Mouse (Mus musculus): ENCODE measurements at regions not wholly inside any gene's neighbourhood (a gene's known extent, or its start where the extent isn't known, plus 50 kb on each side); places are given as distances from the start of the nearest gene placed in this dataset.

DNA sequence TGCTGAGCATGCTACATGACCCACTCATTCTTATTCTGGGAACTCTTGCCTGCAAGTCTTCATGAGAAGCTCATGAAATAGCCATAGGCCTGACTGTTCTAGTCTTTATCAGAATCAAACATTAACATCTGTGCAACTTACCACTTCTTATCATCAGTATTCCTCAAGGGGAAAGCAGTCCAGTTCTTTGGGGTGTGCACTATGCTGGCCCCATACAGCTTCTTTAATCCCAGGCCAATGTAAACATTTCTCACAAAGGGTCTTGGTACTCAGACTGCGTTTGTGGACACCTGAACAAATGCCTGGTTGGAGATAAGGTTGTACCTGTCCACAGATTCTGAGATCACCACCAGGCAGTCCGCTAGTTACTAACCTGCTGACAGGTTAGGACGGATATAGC is 51.3 kb downstream of the 3110018I06Rik start:
- DNase-seq: no peak

DNA sequence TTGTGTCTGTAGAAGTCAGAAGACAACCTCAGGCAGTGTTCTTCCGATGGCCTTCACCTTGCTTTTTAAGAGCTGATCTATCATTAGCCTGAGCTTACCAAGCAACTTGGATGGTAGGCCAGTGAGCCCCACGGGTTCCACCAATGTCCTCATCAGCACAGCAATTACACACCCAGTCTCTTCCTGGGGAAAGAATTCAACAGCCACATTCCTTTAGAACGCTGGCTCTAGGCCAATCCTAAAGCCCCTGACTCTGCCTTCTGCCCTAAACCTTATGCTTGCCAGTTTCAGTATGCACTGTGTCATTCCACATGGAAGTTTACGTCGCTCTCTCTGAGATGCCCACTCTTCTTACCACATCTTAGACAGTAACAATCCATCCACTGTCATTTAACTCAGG is 52.8 kb downstream of the 3110018I06Rik start:
- no peak for DNase-seq

DNA sequence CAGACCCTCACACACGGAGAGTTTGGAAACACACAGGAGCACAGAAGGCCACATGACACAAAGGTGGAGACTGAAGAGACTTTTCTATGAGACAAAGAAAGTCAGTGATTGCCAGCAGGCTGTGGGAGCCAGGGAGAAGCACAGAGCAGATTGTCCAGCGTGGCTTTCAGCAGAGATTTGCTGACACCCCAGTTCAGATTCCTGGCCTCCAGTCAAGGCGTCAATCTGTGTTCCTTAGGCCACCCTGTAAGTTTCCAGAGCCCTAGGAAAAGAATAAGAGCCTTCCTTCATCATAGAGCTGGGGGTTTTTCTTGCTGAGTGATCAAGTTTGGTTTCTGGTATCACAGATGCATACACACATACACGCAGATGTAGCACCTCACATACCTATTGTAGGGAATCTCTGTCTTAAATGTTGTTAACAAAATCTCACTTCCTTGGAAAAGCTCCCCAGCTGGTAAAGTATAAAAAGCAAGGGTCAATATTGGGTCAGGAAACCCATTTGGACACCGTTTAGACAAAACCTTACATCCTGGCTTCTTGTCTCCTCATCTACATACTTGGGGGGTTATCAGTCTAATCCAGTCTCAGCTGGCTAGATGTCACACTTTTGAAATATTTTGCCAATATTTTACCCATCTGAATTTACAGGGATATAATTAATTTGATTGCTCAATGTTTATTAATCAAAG is 58.9 kb downstream of the 3110018I06Rik start:
- DNase-seq: no peak

DNA sequence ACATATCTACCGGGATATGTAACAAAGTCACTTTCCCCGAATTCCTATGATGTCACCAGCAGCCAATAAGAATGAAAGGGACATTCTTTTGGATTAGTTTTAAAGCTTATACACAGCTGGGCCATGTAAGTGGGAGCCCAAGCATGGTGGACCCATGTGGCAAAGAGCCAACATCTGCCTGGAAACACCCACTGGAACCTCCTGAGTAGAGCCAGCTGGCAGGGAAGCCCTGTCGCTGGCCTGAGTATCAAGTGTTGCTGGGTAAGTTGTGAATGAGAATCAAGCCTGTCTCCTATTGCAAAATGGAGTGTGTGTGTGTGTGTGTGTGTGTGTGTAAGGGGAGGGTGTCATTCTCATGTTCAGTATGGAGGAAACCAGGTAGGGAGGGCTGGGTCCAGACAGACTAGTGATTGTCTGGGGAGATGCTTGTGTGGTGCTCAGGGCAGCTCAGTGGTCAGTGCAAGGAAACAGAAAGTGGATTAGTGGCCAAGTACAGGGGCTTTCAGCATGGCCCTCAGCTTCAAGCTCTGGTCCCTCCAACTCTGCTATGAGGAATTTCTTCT is 59.5 kb downstream of the 3110018I06Rik start:
- DNase-seq: peak in 1 of 2 experiments; percentile 13

DNA sequence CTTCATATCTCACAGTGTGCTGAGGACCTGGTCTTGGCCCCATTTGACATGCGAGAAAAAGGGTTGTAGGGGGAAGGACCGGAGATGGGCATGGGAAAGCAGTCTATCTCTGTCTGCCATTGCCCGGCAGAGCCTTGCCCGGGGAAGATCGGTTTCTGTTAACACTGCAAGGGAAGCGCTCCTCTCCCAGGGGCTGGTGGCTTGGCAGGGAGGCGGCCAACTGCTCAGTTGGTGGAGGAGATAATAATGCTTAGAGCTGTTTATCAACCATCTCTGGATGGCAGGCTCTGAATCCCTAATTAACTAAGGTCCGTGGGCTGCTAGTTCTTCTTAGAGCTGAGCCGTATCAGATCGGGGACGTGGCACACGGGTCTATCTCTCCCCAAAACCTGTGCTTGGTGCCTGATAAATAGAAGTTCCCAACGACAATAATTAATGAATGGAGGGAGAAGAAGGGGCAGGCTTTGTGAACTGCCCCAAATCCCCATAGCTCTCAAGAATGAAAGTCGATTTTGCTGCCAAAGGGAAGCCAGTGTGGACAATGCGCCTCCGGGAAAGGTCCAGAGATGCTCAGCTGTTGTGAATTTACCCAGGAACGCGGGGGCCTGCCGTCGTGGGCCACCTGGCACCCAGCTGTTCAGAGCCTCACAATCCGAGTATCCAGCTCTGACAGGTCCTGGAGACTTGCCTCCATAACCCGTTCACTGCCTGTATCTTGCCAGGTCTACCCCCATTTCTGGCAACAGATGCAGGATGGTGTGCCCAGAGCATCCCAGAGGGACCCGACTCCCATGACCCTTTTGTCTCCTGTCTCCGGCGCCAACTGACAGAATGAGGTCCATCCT is 61.2 kb downstream of the 3110018I06Rik start:
- no peak for DNase-seq

DNA sequence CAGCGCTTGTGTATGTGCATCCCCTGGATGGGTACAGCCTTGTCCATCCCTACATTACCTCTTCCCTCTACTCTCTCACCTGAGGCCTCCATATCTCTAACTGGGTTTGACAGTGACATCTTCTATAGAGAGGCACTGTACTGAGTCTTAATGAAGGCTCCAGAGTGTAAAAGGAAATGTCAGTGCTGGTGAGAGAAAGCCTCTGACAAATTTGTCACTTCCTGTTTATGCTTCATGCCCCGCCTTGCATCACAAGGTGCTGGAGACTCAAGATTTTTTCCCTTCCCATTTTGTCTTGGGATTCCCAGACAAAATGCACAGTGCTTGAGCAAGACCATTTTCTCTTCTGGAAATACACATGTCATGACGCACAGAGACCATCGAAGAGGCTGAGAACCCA is 70.8 kb downstream of the 3110018I06Rik start:
- DNase-seq: no peak

DNA sequence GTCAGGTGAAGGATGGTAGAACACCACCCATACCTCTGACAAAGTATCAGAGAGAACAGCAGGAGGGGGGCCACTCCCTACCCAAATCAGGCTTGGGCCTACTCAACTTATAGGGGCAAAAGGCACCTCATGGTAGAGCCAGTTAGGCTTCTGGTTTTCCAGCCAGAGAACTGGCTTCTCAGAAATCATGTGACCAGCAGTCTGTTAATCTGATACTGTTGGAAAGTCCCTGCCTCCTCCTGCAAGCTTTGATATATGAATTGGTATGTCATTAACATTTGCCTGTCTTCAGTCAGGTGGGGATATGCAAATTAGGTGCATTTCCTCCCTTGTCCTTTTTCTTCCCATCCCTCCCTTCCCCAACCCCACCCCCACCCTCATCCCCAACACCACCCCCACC is 71.7 kb downstream of the 3110018I06Rik start:
- DNase-seq: no peak

DNA sequence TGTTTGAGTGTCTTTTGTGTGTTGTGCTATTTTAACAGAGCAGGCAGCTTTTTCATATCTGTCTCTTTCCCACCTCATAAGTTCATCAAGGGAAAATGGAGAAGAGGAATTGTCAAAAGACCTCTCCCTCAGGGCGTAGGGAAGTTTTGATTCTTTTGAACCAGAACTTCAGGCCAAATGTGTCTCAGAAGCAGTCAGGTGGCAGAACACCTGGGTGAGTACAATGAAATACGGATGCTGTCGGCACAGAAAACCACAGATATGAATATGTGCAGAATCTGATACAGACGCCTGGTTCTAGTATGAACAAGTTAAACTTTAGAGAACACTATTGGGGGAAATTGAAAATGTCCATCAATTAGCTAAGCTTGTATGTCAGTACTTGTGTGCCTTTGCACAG is 84.2 kb downstream of the 3110018I06Rik start:
- DNase-seq: no peak

DNA sequence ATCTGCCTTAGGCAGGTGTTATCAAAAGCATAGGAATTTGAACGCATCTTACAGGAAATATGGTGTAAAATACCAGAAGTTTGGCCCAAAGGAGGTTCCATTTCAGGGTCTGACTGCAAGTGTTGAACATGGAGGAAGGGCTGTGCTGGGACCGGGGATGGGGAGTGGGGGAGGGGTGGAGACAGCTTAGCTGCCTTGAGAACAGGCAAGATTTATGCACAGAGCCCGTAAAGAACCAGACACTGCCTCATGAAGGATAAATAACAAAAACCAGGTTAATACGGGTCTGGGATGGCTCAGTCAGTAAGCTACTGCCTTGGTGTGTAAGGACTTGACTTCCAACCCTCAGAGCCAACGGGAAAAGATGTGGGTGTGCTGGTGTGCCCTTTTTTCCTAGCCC is 91.1 kb downstream of the 3110018I06Rik start:
- no peak for DNase-seq

DNA sequence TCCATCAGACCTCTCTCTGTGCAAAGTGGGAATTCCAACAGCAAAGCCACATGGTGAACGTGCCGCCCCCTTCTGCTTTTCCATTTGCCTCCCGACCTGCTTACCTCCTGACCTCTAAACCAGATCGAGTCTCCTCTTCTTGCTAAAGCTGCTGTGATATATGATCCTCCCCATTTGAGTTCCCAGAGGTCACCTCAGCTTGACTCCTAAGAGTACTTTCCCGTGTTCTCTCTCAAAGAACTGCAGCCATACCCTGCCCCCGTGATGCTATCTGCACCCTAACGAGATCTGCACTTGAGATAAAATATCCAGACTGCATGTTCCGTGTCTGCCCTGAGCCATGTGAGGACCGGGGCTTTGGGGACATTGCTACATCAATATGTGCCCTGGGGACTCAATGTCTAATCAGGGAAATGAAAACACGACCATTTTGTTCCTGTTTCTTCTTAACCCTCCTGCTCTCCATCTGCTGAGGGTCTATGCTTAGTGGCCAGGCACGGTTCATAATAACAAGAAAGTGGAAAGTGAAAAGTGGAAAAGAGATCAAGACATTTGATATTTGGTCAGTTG is 94.8 kb downstream of the 3110018I06Rik start:
- DNase-seq: no peak

DNA sequence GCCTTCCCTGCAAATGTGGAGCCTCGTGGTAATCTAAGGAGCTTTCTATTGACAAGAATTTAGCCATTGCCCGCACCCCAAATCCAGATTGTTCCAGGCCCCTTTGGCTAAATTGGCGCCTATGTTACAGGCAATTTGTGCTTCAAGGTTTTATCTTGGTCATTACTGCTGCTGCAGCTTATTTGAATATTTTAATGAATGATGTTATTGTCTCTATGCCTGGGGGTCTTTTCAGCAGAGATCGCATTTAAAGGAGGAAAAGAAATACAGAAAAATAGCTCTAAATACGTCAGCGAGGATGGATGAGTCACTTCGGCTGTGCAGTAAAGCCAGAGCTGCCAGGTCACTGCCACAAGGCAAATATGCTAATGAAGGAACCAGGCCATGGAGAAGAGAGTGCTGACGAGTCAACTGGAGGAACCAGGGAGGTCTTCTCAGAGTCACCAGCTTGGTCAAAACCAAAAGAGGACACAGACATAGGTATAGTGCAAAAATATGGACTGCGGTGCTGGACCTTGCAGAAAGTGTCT is 97.3 kb downstream of the 3110018I06Rik start:
- no peak for DNase-seq

DNA sequence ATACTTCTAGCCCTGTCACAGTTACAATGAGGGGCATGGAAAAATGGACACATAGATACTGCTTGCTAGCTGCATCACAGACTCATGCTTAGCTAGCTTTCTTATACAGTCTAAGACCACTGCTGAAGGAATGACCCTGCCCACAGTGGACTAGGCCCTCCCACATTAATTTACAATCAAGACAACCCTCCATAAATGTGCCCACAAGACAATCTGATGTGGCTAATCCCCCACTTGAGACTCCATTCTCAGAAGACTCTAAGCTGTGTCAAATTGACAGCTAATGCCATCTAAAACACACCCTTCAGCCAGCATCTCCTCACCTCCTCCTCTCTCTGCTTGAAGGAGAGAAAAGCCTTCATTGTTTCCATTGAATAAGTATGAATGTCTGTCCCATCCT is 107.8 kb downstream of the 3110018I06Rik start:
- no peak for DNase-seq

DNA sequence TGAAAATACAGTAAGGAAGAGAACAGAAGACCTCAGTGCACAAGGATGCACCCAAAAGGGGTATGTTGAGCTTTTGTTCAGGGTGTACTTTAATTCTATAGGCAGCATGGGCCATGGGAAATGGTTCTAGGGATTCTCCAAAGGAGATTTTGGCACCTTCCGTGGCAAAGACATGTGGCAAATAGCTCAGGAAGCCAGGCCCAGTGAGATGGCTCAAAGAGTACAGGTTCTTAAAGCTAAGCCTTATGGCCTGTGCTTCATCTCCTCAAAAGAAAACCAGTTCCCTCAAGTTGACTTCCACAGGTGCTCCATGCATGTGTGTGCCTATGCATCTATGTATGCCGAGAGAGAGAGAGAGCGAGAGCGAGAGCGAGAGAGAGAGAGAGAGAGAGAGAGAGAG is 112.1 kb downstream of the 3110018I06Rik start:
- DNase-seq: no peak

DNA sequence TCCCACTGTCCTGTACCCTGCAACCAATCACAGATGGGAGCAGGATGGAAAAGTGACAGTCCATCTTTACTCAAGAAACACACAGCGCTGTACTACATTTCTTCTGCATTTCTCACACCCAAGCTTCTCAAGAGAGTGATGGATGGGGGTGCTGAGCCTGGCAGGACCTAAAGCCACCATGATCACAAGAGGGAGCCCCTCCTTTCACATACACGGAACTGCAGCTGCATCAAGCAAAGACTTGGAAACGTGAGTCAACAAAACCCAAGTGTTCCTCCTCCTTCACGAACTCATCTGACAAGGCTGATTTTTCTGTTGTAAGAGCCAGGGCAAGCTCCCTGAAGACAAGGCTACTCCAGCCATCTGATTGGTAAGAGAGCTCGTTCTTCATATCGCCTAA is 120.5 kb downstream of the 3110018I06Rik start:
- DNase-seq: no peak

DNA sequence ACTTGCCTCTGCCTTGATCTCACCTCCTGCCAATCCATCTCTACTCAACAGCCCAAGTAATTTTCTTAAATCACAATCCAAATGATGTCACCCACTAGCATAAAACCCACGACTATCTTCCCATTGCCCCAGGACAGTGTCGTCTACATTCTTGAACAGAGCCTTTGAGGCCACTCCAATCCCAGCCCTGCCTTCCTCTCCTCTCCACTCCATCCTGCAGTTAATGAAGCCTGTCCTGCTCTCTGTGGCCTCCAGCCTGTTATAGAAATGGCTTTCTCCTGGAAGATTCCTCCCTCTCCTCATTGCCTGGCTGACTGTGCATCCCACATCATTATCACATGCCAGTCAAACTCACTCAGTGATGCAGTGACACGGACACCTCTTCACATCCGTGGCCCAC is 121.6 kb downstream of the 3110018I06Rik start:
- DNase-seq: no peak

DNA sequence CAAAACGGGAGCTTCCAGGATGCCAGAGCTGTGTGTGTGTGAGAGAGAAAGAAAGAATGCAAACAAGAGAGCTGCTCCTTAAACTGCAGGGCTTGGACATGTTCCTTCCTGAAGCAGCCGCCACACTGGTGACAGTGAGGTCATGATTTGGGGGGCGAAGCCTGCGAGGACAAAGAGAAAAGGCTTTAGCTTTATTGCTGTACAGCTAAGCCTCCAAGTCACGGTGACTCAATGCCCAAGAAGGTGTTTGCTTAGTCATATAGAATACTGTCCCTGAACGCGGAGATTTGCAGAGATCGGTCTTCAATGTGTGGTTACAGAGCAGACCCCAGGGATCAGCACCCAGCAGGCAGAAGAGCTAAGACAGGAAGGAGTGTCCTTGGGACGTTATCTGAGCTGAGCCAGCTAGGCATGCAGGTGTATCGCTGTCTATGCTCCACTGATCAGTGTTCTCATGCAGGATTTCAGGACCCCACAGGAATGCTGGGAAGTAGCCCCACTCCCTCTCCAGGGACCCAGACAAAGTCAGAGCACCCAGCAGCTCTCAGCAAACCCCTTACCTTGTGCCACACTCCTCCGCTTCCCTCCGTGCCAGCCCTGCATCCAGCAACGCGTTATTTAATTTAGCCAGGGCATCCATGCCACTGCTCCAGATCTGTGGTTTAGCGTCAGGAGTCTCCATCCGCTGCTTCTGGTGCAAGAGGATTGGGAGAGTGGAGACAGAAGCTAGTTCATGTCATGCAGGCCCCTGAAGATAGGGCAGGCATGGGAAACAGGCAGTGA is 129.0 kb downstream of the 3110018I06Rik start:
- no peak for DNase-seq

DNA sequence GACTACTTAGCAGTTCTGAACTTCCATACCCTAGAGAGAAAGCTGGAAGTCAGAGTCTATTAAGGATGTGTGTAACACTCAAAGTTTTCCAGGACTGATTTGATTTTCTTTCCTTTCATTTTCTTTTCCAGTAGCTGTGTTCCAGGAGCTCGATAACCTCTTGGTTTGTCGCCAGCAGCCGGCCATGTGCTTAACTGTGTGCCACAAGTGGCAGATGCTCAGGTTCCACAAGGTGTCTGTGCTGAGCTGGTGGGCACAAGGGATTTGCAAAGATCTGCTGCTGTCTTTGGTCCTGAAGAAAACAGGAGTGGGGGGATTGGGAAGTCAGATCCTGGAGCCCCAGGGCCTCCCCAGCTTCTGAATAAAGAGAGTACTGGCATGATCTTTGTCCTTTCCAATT is 136.0 kb downstream of the 3110018I06Rik start:
- no peak for DNase-seq

DNA sequence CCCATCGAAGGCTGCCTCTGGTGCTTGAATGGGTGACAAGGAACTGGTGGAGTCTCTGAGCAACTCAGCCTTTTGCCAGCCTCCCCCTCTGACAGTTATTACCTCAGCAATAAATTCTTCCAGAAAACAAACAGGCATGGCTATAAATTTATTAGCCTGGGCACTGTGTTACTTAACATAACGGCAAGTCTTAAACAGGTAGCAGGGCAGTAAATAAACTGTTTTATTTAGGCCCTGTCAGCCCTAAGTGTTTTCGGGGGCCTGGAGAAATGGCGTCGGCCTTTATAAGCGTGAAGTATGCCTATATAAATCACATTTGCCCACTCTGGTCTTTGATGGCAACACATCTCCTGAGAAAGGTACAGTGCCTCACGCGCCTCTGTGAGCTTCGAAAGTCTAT is 159.6 kb downstream of the 3110018I06Rik start:
- DNase-seq: no peak

DNA sequence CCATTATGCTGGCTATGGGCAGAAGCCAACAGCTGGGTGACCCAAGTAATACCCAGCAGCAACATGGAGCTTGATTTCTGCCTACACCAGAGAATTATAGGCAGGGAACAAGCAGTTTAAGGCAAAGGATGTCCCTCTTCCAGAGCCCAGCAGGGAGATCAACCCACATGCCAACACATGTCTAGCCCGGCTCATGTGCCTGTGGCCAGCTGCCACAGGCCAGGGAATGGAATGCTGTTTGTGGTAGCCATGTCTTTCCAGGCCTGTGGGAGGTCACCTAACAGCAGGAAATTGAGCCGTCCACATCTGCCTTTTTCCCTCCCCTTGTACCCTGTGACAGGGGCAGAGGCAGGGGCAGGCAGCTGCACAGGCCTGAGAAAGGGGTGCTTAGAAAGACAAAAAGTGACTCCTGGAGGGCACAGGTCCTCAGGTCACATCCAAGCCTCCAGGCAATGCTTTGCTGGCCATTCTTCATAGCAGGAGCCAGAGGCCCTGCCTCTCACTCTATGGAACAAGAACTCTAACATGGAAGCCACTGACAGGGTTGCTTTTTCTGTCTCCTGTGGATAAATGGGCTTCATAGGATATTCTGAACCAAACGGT is 163.8 kb downstream of the 3110018I06Rik start:
- no peak for DNase-seq

DNA sequence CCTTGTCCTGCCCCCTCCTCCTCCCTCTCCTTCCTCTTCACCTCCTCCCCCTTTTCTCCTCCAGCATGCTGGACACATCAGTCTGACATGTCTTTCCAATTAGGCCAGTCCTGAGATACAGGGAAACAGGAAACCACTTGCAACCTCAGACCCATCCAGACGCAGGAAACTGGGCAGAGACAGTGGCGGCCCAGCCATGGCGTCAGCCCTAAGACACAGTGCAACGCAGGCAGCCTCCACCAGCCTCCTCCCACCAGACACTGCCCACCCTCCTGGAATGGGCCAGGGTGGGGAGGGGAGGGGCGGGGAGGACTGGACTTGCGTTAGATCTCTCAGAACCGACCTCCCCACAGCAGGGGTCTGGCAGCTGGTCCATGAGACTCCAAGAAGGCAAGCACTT is 164.7 kb downstream of the 3110018I06Rik start:
- DNase-seq: no peak

DNA sequence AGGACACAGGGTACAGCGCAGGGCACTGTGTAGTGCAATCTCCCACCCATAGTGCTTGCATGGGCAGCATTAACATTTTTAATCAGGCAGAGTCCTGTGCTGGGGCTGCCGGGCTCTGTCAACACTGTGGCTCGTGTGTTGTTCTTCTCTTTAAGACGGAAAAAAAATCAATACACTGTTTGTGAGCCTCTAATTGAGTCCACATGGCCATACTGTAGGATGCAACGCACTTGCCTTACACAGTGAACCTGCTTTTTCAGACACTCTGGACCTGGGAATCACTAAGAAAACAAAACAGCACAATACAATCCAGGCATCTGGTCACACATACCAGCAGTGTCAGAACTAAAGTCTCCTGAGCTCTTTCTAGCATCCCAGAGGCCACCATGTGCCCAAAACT is 168.4 kb downstream of the 3110018I06Rik start:
- DNase-seq: no peak

DNA sequence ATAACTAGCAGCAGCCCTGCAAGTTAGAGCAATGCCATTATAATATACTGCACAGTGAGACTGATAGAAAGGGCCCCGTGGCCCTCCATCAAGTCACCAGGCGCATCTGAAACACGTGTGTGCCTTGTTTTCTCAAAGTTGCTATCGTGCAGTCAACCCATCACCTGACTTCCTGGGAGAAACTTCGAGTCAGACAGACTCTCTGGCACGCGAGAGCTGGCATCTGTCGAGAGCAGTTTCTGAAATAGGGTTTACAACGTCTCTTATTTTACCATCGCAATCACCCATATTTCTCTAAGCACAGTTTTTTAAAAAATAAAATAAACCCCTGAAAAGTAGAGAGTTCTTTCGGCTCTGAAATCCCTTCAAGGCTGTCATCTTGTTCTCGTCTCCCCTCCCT is 169.8 kb downstream of the 3110018I06Rik start:
- no peak for DNase-seq
